Mouse (Mus musculus) mouse embryonic stem cell (cell line): ENCODE data around the gene Zfhx3.

ENCODE experiments used
- in situ Hi-C, 2 experiments: fragments of 300-500 bp; cut with MboI; formaldehyde crosslinking; loops; 1 replicate in 1 of 2; 3 replicates in 1 of 2; pipeline ENCODE4 v1.14.3; 2019 to 2020; ENCODE audit warnings: low sequenced_read_pairs in 2 of 2, low pct_unique_long_range_greater_than_20kb in 1 of 2, mixed read lengths in 1 of 2; ENCODE audit not compliant: unreplicated experiment in 1 of 2

Gene Zfhx3

GRCm38 (mm10) chr8:108188044-108188443 is 245.6 kb downstream of the Zfhx3 start:
- in situ Hi-C loops = no loop called here

DNA sequence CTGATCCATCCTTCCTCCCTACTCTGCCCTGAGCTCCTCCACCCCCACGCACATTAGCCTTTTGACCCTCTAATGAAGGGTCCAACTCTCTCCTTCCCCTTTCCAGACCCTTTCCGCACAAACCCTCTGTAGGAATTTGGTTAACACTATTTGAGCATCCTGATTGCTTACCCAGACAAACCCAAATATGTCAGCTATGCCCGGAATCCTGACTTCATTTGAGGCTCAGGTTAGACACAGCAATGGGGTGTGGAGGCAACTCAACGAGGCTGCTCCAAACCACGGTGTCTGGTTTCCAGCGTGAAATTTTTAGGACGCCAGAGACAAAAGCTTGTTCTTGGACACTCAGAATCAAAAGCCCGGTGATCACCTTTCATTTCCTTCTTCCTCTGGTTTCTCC is 252.1 kb downstream of the Zfhx3 start:
- in situ Hi-C loops = no loop called here

GRCm38 (mm10) chr8:108215026-108215425 is 272.6 kb downstream of the Zfhx3 start:
- in situ Hi-C loops = no loop called here

DNA sequence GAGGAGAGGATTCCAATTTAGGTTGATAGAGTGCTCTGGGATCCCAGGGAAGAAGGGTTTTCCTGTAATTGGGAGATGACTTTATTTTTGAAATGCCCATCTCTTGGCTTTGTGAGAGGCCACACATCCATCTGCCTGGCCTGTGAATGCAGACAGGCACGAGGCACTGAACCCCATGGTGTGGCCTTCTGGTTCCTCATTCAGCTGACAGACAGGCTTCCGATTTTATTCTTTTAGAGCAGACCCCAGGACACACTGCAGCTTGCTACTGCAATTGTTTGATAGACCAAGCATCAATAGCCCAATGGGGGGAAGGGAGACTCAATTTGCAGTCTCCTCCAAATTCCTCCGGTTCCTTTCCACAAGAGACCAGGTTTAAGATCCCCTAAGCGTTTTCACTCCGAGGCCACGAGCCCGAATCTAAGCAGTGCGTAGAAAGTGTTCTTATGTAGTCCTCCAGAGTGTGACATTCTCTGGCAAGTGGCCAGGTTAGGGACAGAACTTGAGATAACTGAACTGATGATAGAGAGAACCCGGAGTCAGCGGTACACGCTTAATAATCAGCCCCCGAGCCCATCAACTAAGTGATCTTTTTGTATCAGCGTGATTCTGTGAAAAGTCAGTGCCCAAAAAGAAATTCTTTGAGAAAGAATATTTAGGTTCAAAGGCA is 275.9 kb downstream of the Zfhx3 start:
- in situ Hi-C loops = no loop called here

GRCm38 (mm10) chr8:108220511-108220910 is 278.1 kb downstream of the Zfhx3 start:
- in situ Hi-C loops = no loop called here

- in situ Hi-C loops = no loop called here
Observed at GRCm38 (mm10) chr8:108222091-108222490, 279.6 kb downstream of the Zfhx3 start.

DNA sequence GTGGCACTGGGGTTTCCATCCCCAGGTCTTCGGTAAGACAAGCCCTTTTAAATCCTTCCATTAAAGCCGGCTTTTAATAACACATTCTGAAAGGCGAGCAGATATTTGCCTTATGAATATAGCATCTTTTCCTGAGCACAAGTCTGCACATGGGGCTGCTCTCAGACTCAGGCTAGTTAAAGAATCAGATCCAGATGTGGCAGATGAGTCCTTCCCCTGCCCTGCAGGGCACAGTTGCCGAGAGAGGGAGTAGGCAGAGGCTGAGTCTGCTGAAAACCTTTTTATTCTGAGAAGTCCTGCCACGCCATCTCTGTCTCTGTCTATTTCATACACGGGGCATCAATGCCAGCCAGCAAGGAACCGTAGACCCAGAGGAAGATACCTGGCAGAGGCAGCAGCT is 289.9 kb downstream of the Zfhx3 start:
- in situ Hi-C loops = no loop called here

- in situ Hi-C loops = no loop called here
Observed at GRCm38 (mm10) chr8:108234481-108234880, 292.0 kb downstream of the Zfhx3 start.

GRCm38 (mm10) chr8:108236715-108237114 is 294.3 kb downstream of the Zfhx3 start:
- in situ Hi-C loops = no loop called here

- in situ Hi-C loops = no loop called here
Observed at GRCm38 (mm10) chr8:108239531-108239930, 297.1 kb downstream of the Zfhx3 start.

- in situ Hi-C loops = no loop called here
Observed at GRCm38 (mm10) chr8:108241041-108241690, 298.7 kb downstream of the Zfhx3 start.

DNA sequence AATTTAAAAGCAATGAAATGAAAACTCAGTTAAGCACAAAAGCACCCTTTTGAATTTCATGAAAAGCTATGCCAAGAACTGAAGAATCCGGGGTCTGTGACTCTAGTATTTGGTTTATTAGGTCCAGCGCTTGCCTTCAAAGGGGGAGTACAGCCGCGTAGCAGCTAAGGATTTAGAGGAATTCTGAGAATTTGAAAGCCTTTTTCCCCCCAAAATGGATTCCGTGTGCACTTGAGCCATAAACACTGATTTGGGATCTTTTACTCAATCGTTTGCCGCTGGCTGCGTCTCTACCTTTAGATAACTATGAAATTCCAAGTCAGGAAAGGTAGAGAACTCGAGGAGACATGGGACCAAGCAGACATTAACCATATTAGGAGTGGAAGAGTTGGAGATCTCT is 300.8 kb downstream of the Zfhx3 start:
- in situ Hi-C loops = no loop called here

DNA sequence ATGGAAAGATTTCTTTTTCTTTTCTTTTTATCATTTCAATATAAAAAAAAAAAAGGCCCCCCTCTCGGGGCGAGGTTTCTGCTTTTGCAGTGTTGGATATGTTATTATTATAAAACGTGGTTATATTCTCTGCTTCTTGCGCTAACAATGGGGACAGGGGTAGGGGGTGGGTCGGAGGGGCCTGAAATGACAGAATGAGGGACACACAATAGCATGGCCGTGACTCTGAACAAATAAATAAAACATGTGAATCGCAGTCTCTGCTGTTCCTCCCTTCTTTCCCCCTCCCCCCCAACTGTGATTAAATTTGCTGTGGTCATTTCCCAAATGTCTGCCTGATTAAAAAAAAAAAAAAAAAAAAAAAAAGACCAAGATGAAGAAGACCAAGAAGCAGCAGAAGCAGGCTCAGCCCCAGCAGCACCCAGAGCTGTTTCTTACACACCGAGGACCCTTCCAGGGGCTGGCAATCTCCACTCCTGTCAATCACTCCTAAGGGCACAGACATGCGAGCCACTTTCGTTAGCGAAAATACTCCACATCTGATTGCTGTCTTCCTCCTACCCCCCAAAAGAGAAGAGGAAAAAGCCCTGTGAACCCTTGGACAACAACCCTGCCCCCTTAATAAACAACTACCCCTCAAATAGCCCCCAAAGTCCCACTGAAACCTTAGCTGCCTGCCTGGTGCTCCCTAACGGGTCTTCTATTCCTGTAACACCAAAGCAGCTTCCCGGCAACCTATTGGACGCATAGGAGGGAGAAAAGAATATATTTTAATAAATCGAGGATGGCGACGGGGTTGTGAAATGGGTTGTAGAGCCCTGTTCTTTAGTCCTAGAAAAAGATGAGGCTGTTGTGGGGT is 302.4 kb downstream of the Zfhx3 start:
- in situ Hi-C loops = no loop called here

DNA sequence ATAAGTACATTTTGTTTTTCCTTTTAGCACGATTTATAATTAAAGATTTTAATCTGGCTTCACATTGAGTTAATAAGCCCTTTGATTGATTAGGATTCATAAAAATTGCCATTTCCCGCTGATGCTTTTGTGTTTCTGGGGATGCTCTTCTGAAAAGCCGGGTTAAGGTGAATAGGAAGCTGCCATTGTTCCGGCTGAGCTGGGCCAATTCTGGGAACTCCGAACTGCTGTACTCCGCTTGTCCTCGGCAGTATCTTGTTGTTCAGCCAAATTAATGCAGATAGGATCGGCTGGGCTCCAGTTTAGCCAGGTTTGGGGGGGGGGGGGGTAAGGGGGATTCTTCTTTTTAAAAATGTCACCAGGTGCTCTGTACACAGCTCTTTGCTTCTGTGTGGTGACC is 303.1 kb downstream of the Zfhx3 start:
- in situ Hi-C loops = no loop called here

- in situ Hi-C loops = no loop called here
Observed at GRCm38 (mm10) chr8:108246035-108246933, 303.8 kb downstream of the Zfhx3 start.

DNA sequence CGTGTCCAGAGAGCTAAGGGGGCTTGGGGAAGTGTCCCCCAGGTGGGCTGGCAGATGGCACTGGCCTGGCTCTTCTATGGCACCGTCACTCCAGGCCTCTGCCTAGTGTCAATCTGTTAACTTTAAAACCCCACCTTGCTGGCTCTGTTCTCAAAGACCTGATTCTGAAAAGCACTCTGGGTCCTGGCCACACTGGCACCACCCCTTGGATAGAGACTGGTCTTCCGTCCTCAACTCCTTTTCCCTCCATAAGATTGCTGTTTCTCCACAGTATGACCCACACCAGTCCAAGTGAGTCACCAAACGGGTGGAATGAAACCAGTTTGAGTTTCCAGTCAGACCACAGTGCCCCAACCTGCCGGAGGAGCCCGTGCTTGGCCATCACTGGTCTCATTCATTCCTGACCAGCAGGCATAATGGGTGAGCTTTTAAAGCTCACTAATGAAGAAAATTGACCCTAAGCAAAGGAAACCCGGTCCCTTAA is 304.5 kb downstream of the Zfhx3 start:
- in situ Hi-C loops = no loop called here

DNA sequence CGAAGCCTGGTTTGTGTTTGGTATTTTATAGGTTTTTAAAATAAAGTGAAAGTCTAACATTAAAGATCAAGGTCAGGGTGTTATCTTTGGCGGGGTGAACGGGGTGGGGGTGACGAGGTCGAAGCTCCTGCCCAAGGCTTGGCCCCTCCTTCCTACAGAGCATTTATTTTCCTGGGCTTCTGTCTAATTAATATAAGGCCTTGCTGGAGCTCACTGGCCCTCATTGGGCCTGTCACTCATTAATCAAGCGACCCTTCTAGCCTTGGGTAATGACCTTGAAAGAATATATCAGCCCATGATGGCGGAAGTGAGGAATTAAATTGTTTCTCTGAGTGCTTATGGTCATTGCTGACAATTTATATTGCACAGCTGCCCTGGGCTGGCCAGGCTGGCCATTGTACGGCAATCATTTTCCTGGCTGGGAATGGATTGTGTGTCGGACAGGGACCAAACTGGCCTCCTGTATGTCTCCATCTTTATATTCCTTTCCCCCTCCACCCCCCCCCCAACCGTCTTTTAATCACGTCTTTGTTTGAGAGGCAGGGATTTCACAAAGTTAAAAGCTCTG is 322.2 kb downstream of the Zfhx3 start:
- in situ Hi-C loops = no loop called here

GRCm38 (mm10) chr8:108277960-108278359 is 335.5 kb downstream of the Zfhx3 start:
- in situ Hi-C loops = no loop called here
